Mouse (Mus musculus) cerebellum, adult 9-10 months (tissue): ENCODE measurements at regions not wholly inside any gene's neighbourhood (a gene's known extent, or its start where the extent isn't known, plus 50 kb on each side); places are given as distances from the start of the nearest gene placed in this dataset.

Source experiments
- DNase-seq: peaks from one replicate; pipeline ENCODE4 v3.0.0; 2022

DNA sequence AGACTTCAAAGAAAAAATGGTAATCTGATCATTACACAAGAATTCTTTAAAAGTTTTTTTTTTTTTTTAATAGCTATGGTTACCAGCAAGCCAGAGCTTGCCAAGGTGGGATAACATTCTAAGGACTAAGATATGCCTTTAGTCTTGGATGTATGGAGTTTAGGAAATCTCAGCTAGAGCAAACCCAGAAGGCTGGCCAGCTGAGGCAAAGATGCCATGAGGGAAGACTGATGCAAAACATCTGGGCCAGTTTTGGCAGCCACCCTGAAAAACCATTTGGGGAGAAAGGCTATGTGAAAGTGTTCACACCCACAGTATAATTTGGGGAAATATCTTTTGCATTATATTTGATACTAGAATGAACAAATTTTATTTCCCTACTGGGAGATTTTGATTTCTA, 57.9 kb upstream of the Adgrg2 start:
- no peak for DNase-seq

DNA sequence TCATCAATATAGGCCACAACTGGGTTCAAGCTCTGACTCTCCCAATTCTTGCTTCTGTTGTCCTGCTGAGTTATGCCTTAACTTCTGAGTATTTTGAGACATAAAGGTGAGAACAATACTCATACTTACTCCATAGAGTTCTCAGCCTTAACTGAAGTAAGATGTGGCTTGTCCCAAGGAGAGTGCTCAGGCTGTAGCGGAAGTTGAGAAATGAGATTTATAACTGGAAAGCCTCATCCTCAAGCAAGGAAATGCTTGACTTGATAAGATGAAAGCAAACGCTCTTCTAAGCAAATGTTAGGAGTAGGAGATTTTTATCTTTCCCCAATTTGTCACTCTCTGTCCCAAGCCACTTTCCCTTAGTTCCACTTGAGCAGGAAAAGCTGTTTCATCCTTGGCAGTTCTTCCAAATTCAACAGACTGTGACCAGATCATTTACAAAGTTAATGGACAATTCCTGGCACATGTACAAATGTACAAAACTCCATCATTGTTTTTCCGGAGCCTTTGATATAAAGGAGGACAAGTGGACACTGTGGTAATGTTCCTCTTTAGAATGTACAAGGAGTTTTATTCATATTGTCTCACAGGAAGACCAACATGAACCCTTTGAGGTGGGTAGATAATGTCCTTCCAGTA, 52.0 kb upstream of the Adgrg2 start:
- peak; percentile 1 for DNase-seq
